Mouse (Mus musculus): ENCODE results near the gene Zfp30. TPM values are rescaled to one million over a fixed set of nuclear protein-coding genes. Genes with fewer than 3 reads are reported as not detected.
A peak's percentile ranks its signal among the peaks of the same experiment; 100 is the strongest.

The Zfp30 gene
- polyA plus RNA-seq, 1 experiment from 2014 or later = 5.4 TPM

DNA sequence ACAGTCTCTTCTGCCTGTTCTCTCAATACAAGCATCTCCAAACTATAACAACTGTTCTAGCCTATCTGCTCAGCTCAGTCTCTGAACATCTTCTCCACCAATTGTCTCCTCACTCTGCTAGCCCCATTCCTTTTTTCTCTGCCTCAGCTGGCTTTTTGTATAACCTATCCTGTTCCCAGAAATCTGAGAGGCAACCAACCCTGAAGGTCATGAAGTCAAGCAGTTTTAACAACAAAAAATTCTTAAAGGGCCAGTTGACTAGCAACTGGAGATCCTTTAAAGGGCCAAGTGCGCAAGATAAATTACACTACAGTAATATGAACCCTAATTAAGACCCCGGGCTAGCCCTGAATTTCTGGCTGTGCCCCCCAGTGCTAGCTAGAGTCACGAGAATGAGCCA is 9.4 kb upstream of the Zfp30 start:
- Histone ChIP-seq H3K27ac (ENCODE audit: low read length) (no peak overlapping the region), H3K9me3 (replicated peaks; ENCODE audit: control insufficient read depth, low read length) (0 out of 2 replicates have a peak, but pooled peaks cover 4% of the 10 kb centered on the region), H3K27me3 (ENCODE audit: control insufficient read depth, insufficient read depth, low read length) (no peaks in the 10 kb centered on the region), H3K4me2 (ENCODE audit: low read depth, low read length) (no peak overlapping the region), H3K4me3 (replicated peaks; ENCODE audit: low read length) (no peak overlapping the region), H3K9ac (ENCODE audit: low read length) (no peak overlapping the region), H3K4me1 (ENCODE audit: control insufficient read depth, insufficient read depth, low read length) (peaks cover 2% of the 10 kb centered on the region), H3K36me3 (ENCODE audit: control insufficient read depth, insufficient read depth, low read length) (peaks cover 46% of the 10 kb centered on the region)
- no peak for ATAC-seq (ENCODE audit: insufficient read depth, low FRiP score)
- WGBS = 91% methylated on average over 3 of the region's 3 CpGs

GRCm38 (mm10) chr7:29776568-29776967 is 7.2 kb upstream of the Zfp30 start:
- Histone ChIP-seq H3K4me3 (replicated peaks; ENCODE audit: low read length) (no peak overlapping the region), H3K27ac (ENCODE audit: low read length) (no peak overlapping the region), H3K4me1 (ENCODE audit: control insufficient read depth, insufficient read depth, low read length) (no peaks in the 10 kb centered on the region), H3K27me3 (ENCODE audit: control insufficient read depth, insufficient read depth, low read length) (no peaks in the 10 kb centered on the region), H3K36me3 (ENCODE audit: control insufficient read depth, insufficient read depth, low read length) (peaks cover 46% of the 10 kb centered on the region), H3K9me3 (replicated peaks; ENCODE audit: control insufficient read depth, low read length) (0 out of 2 replicates have a peak, but pooled peaks cover 4% of the 10 kb centered on the region), H3K9ac (ENCODE audit: low read length) (no peak overlapping the region), H3K4me2 (ENCODE audit: low read depth, low read length) (no peak overlapping the region)
- ATAC-seq (ENCODE audit: insufficient read depth, low FRiP score) = no peak
- WGBS = 95% methylated on average over 19 of the region's 19 CpGs

DNA sequence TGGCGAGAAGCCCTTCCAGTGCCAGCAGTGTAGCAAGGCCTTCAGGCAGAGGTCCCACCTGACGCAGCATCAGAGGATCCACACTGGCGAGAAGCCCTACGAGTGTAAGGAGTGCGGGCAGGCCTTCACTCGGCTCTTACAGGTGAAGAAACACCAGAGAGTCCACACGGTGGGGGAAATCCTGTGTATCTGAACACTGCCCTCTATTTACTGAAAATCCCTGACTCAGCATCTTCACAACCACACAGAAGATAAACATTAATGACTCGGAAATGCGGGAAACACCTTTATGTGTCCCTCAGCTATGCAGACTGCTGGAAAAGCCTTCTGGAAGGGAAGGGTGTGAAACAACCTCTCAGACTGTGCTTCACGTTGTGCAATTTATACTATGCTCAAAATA is 6.4 kb upstream of the Zfp30 start:
- H3K4me2 ChIP-seq (ENCODE audit: low read depth, low read length) = no peak overlapping the region
- H3K4me3 ChIP-seq (replicated peaks; ENCODE audit: low read length) = no peak overlapping the region
- 0 out of 2 replicates have a peak, but pooled peaks cover 4% of the 10 kb centered on the region for H3K9me3 ChIP-seq (replicated peaks; ENCODE audit: control insufficient read depth, low read length)
- no peak overlapping the region for H3K9ac ChIP-seq (ENCODE audit: low read length)
- 94% methylated on average over 10 of the region's 10 CpGs for WGBS
- ATAC-seq (ENCODE audit: insufficient read depth, low FRiP score) = no peak
- H3K27ac ChIP-seq (ENCODE audit: low read length) = no peak overlapping the region
- no peaks in the 10 kb centered on the region for H3K4me1 ChIP-seq (ENCODE audit: control insufficient read depth, insufficient read depth, low read length)
- H3K36me3 ChIP-seq (ENCODE audit: control insufficient read depth, insufficient read depth, low read length) = peaks cover 45% of the 10 kb centered on the region
- no peaks in the 10 kb centered on the region for H3K27me3 ChIP-seq (ENCODE audit: control insufficient read depth, insufficient read depth, low read length)

- Histone ChIP-seq H3K4me3 (replicated peaks; ENCODE audit: low read length) (peak overlapping the region; percentile 59), H3K9me3 (replicated peaks; ENCODE audit: control insufficient read depth, low read length) (no peaks in the 10 kb centered on the region; the same call in 1 of the 2 replicates), H3K27ac (ENCODE audit: low read length) (no peak overlapping the region), H3K36me3 (ENCODE audit: control insufficient read depth, insufficient read depth, low read length) (peaks cover 10% of the 10 kb centered on the region), H3K4me2 (ENCODE audit: low read depth, low read length) (peak overlapping the region; percentile 72), H3K9ac (ENCODE audit: low read length) (peak overlapping the region; percentile 70), H3K27me3 (ENCODE audit: control insufficient read depth, insufficient read depth, low read length) (no peaks in the 10 kb centered on the region), H3K4me1 (ENCODE audit: control insufficient read depth, insufficient read depth, low read length) (0 out of 2 replicates have a peak, but pooled peaks cover 10% of the 10 kb centered on the region)
- 53% methylated on average over 8 of the region's 8 CpGs for WGBS
- no peak for ATAC-seq (ENCODE audit: insufficient read depth, low FRiP score)
Observed at GRCm38 (mm10) chr7:29785023-29785422, 1.2 kb downstream of the Zfp30 start.

DNA sequence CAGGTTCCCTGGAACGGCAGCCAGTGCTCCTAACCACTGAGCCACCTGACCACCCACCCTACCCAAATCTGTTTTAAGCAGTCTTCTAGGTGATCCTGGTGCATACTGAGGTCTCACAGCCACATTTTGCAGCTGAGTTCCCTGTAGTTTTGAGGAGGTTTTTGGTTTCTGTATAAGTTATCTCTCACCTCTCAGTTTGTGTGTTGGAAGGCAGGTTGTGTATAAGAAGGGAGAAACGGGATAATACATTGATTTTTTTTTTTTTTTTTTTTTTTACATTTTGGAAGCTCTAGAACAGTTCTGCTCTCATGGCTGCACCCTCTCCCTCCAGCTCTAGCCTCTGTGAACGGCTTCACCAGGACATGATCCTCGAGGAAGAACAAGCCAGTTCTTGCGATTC is 2.1 kb downstream of the Zfp30 start:
- peak overlapping the region; percentile 70 for H3K9ac ChIP-seq (ENCODE audit: low read length)
- ATAC-seq (ENCODE audit: insufficient read depth, low FRiP score) = no peak
- H3K4me3 ChIP-seq (replicated peaks; ENCODE audit: low read length) = peak overlapping the region; percentile 59
- peak overlapping the region; percentile 72 for H3K4me2 ChIP-seq (ENCODE audit: low read depth, low read length)
- 0 out of 2 replicates have a peak, but pooled peaks cover 10% of the 10 kb centered on the region for H3K4me1 ChIP-seq (ENCODE audit: control insufficient read depth, insufficient read depth, low read length)
- no peaks in the 10 kb centered on the region; the same call in 1 of the 2 replicates for H3K9me3 ChIP-seq (replicated peaks; ENCODE audit: control insufficient read depth, low read length)
- 69% methylated on average over 5 of the region's 5 CpGs for WGBS
- peaks cover 13% of the 10 kb centered on the region for H3K36me3 ChIP-seq (ENCODE audit: control insufficient read depth, insufficient read depth, low read length)
- no peaks in the 10 kb centered on the region for H3K27me3 ChIP-seq (ENCODE audit: control insufficient read depth, insufficient read depth, low read length)
- no peak overlapping the region for H3K27ac ChIP-seq (ENCODE audit: low read length)

- WGBS = 40% methylated on average over 27 of the region's 27 CpGs
- H3K9ac ChIP-seq (ENCODE audit: low read length) = no peak overlapping the region
- no peak overlapping the region for H3K27ac ChIP-seq (ENCODE audit: low read length)
- no peak overlapping the region for H3K4me3 ChIP-seq (replicated peaks; ENCODE audit: low read length)
- H3K4me1 ChIP-seq (ENCODE audit: control insufficient read depth, insufficient read depth, low read length) = no peaks in the 10 kb centered on the region
- no peak overlapping the region for H3K4me2 ChIP-seq (ENCODE audit: low read depth, low read length)
- ATAC-seq (ENCODE audit: insufficient read depth, low FRiP score) = no peak
- peaks cover 25% of the 10 kb centered on the region for H3K36me3 ChIP-seq (ENCODE audit: control insufficient read depth, insufficient read depth, low read length)
- 0 out of 2 replicates have a peak, but pooled peaks cover 9% of the 10 kb centered on the region for H3K9me3 ChIP-seq (replicated peaks; ENCODE audit: control insufficient read depth, low read length)
- H3K27me3 ChIP-seq (ENCODE audit: control insufficient read depth, insufficient read depth, low read length) = no peaks in the 10 kb centered on the region
Observed at GRCm38 (mm10) chr7:29792906-29793305, 9.1 kb downstream of the Zfp30 start.

GRCm38 (mm10) chr7:29807046-29807445 is 23.2 kb downstream of the Zfp30 start:
- no peak for ATAC-seq (ENCODE audit: insufficient read depth, low FRiP score)
- no peaks in the 10 kb centered on the region for H3K9me3 ChIP-seq (replicated peaks; ENCODE audit: control insufficient read depth, low read length)
- H3K27me3 ChIP-seq (ENCODE audit: control insufficient read depth, insufficient read depth, low read length) = no peaks in the 10 kb centered on the region
- H3K4me3 ChIP-seq (replicated peaks; ENCODE audit: low read length) = no peak overlapping the region
- no peak overlapping the region for H3K4me2 ChIP-seq (ENCODE audit: low read depth, low read length)
- no peaks in the 10 kb centered on the region for H3K4me1 ChIP-seq (ENCODE audit: control insufficient read depth, insufficient read depth, low read length)
- no peaks in the 10 kb centered on the region for H3K36me3 ChIP-seq (ENCODE audit: control insufficient read depth, insufficient read depth, low read length)
- H3K27ac ChIP-seq (ENCODE audit: low read length) = no peak overlapping the region
- H3K9ac ChIP-seq (ENCODE audit: low read length) = no peak overlapping the region
- 83% methylated on average over 5 of the region's 5 CpGs for WGBS

GRCm38 (mm10) chr7:29812244-29812643 is 28.4 kb downstream of the Zfp30 start:
- Histone ChIP-seq H3K9me3 (replicated peaks; ENCODE audit: control insufficient read depth, low read length) (no peaks in the 10 kb centered on the region), H3K27me3 (ENCODE audit: control insufficient read depth, insufficient read depth, low read length) (no peaks in the 10 kb centered on the region), H3K4me1 (ENCODE audit: control insufficient read depth, insufficient read depth, low read length) (peaks cover 14% of the 10 kb centered on the region), H3K9ac (ENCODE audit: low read length) (no peak overlapping the region), H3K36me3 (ENCODE audit: control insufficient read depth, insufficient read depth, low read length) (no peaks in the 10 kb centered on the region), H3K27ac (ENCODE audit: low read length) (no peak overlapping the region), H3K4me2 (ENCODE audit: low read depth, low read length) (no peak overlapping the region), H3K4me3 (replicated peaks; ENCODE audit: low read length) (no peak overlapping the region)
- WGBS = 94% methylated on average over 1 of the region's 1 CpGs
- no peak for ATAC-seq (ENCODE audit: insufficient read depth, low FRiP score)

DNA sequence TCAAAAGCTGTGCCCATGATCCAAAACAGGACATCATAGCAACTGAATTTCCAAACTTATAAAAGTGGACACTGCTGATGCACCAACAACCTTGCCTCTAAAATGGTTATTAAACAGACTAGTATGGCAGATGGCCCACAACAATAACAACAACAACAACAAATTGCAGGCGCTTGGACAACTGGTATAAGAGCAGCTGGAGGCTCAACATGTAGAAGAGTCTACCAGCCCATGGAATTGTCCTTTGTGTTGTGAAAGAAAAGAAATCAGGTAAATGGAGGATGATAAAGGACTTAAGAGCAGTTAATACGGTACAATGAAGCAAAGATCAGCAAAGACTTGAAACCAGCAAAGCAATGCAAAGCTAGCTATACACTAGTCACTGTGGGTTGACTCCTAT is 30.6 kb downstream of the Zfp30 start:
- no peak overlapping the region for H3K9ac ChIP-seq (ENCODE audit: low read length)
- no peaks in the 10 kb centered on the region for H3K27me3 ChIP-seq (ENCODE audit: control insufficient read depth, insufficient read depth, low read length)
- H3K27ac ChIP-seq (ENCODE audit: low read length) = no peak overlapping the region
- no peaks in the 10 kb centered on the region for H3K9me3 ChIP-seq (replicated peaks; ENCODE audit: control insufficient read depth, low read length)
- peaks cover 20% of the 10 kb centered on the region for H3K4me1 ChIP-seq (ENCODE audit: control insufficient read depth, insufficient read depth, low read length)
- WGBS = 91% methylated on average over 2 of the region's 2 CpGs
- no peak overlapping the region for H3K4me3 ChIP-seq (replicated peaks; ENCODE audit: low read length)
- no peak for ATAC-seq (ENCODE audit: insufficient read depth, low FRiP score)
- no peaks in the 10 kb centered on the region for H3K36me3 ChIP-seq (ENCODE audit: control insufficient read depth, insufficient read depth, low read length)
- no peak overlapping the region; the same call in 1 of the 2 replicates for H3K4me2 ChIP-seq (ENCODE audit: low read depth, low read length)

Measured in stomach, embryonic 16.5 days (tissue).